Mouse (Mus musculus) gastrocnemius, postnatal 25 days (tissue): Measurements from ENCODE around the gene Ankfn1. TPM values are rescaled to one million over a fixed set of nuclear protein-coding genes. Genes with fewer than 3 reads are reported as not detected.

Experiments
- DNase-seq: peaks from one replicate; pipeline ENCODE4 v3.0.0; 2022
- long read RNA-seq, 2 experiments: library from polyadenylated mRNA; stranded (forward); transcript quantifications; one replicate each; pipeline ENCODE4 v2.0.0; 2021
- total RNA-seq, 2 experiments: library from RNA; stranded (reverse); gene quantifications; 1 replicate in 1 of 2; 2 replicates in 1 of 2; pipeline ENCODE4 v1.2.3; 2021

Ankfn1 gene
- under 1 TPM in 1 of 2 experiments, not detected in 1; 0.28 TPM for total RNA-seq
- long read RNA-seq, experiment 1, partial matches to known transcripts, result 0 of 1 reads
- long read RNA-seq, experiment 1, other reads (novel, unspliced or antisense), result 1 of 1 reads
- long read RNA-seq, experiment 2, result 0 reads

DNA sequence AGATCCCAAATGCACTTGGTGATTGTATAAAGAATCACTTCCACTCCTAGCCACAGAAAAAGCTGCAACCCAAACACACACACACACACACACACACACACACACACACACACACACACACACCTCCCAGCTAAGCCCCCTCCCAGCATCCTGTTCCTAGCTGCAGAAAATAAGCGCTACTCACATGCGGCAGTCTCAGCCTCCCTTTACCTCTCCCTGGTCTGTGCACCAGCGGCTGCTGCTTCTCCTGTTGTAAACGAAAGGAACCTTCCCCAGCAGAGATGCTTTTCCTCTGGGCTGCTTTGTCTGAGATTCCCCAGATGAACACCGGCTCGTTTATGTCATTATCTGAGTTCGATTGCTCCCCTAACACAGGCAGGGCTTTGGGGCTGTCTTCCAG lies at the start of gene Ankfn1:
Ankfn1 (minus strand) TSS at position 223 of the 400 bp plus-strand sequence.
- DNase-seq, result no peak

DNA sequence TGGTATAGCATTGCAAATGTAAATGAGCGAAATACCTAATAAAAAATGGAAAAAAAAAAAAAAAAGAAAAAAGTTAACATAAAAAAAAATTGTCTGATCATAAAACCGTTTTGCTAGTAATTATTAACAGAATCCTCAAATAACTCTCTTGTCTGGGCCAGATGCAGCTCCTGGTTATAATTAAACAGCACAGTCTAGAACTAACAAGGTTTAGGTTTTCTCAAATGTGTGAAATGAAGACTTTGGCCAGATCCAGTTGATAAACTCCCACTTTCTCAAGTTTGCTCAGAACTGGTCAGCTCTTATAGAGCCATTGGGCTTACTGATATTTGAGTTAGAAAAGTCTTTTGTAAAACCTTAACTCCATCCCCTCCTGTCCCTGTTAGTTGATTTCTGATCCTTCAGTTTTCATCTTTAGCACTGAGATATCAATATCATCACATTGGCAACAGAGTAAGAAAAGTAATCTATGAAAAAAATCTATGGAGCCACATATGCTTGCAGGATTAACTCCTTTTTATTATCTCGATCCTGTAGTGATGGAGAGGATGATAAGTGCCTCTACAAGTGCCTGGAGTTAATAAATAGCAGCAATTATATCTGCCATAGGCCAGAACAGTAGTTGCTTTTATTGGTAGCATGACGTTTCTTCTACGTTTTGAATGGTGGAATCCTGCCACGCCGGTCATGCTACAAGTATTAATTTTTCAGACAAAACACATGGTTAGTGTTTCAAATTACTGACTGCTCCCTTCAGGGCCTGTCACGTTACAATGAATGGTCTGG lies 46.4 kb upstream of the Ankfn1 start:
- no peak for DNase-seq

DNA sequence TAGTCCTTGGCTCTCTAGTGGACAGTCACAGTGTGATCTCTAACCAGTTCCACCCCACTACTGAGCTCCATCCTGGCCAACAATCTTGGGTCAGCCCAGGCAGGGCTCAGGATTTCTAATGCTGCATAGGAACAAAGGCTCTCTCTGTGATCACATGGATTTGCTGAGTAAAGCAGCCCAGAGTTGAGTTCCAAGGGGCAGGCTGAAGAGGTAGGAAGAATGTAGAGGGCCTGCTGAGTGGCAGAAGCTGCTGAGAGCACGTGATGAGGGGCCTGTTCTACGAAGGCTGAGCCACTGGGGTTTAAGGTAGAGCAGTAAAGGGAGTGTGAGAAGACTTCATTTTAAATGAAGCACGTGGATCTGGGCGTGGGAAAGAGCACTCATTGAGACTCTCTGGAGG lies 41.1 kb upstream of the Ankfn1 start:
- no peak for DNase-seq

DNA sequence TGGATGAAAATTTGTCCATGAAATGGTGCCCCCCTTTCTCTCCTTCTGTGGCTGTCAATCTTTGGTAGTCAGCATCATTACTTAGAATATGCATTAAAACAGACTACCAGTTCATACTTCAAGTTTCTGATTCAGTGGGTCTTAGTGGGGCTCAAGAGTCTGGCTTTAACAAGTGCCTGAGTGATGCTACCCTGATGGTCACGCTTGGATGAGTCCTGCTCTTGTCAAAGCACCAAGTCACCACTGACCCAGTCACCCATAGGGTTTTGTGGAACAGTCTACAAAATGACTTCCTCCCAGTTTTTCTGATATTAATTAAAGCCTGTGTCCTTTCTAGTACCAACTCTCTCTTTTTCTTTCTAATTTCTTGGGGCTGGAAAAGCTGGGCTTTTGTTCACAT lies 34.0 kb upstream of the Ankfn1 start:
- DNase-seq, result no peak

DNA sequence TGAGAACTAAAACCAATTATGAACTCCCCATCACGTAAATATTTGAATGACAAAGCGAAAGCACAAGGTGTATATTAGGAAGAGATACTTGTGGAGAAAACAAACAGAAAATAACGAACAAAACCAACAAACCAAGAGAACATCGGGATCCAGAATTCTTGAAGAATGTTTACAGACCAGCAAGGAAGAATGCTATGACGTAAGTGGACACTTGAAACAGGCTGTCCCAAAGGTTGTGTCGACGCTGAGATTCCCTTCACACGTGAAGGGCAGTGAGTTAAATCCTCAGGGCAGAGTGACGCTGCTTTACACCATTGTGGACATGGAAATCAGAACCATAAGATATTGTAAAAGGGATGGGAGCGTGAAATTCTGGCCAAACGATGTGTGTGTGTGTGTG lies 30.5 kb upstream of the Ankfn1 start:
- no peak for DNase-seq

DNA sequence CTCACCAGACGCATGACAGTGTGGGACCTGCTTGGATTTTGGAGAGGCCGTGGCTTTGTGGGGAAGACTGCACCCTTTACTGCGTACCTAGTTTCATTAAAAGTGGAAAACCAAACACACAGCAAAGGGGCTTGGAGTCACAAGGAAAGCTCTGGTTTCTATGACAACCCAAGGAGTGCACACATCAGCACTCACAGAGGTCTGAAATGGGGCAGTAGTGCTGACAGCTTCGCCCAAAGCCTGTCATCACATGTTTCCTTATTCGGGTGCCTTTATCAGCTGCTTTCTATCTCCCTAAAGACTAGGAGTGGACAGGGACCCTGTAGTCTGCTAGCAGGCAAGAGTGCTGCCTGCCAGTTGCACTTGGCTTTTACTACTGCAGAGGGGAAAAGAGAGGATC lies 27.4 kb upstream of the Ankfn1 start:
- DNase-seq, result no peak

DNA sequence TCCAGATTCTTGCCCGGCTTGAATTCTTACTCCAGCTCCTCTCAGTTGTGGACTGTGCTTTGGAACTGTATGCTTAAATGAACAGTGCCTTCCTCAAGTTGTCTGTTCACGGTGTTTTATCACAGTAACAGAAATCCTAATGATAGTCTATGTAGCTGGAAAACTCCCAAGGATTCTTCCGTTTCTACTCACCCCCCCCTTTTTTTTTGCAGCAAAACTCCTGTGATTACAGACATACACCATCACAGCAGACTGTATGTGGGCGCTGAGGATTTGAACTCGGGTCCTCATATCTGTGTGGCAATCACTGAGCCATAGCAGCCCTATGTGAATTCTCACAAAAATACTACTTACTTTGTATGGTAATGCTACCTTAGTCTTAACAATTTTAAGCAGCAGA lies 26.5 kb upstream of the Ankfn1 start:
- DNase-seq, result no peak

DNA sequence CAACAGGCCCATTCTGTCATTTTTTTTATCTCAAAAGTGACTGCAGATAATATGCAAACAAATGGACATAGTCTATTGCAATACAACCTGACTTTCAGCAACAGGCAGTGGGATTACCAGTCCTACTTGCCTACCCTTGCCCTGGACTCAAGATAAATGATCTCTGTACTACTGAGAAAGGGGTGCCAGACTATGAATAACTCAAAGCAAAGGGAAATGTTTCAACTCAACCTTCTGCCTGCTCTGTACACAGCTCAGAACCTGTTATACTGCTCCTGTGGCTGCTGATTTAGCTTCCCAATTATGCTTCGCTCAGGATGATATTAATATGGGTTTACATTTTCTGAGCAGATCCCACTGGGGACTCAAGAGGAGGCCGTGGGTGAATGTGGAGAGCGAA lies 15.3 kb upstream of the Ankfn1 start:
- no peak for DNase-seq

DNA sequence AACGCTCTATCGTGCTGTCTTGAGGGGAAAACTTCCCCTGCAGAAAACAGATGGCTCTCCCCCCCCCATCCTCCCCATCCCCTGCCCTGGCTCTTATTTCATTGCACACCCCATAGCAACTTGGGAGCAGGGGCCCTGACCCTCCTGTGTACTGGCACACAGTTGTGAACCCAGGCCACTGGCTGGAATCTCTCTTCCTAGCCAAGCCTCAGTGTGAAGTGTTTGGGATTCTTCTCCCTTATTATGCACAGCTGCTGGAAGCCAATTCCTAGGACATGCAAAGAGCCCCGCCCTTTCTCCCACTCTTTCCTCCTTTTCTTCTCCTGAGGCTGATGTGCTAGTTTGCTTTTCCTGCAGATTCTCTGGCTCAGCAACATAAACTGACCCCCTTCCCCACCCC lies 1.4 kb downstream of the Ankfn1 start:
- no peak for DNase-seq

DNA sequence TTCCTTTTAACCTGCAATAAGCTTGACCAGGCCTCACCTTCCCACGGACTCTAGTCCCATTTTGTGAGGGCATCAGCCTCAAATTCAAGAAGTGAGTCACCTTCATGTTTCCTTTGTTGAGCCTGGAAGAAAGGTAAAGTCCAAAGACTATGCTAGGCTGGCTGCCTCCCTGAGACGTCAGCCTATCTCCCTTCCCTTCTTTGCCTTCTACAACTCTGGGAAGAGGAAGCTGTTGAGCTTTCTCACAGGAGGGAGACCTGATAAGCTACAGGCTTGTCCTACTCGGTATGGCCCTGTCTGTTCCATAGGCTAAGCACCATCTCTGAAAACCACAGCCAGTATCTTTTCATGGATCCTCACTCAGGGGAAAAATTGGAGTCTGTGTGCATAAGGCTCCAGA lies 2.5 kb downstream of the Ankfn1 start:
- DNase-seq, result no peak

DNA sequence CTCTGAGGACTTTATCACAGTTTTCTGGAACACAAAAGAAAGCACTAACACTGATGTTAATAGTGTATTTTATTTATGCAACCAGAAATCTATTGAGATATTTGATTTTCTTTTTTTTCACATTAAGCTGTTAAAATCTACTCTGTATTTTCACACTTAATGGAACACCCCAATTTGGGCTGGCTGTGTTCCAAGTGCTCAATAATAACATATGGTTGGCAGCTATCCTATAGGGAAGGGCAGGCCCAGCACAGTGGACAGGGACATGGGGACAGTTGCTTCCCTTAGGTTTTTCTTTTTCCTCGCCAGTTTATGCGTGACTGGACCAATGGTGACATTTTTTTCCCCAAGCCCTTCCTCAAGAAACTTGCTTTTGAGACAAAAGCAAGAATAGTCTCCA lies 4.5 kb downstream of the Ankfn1 start:
- no peak for DNase-seq

DNA sequence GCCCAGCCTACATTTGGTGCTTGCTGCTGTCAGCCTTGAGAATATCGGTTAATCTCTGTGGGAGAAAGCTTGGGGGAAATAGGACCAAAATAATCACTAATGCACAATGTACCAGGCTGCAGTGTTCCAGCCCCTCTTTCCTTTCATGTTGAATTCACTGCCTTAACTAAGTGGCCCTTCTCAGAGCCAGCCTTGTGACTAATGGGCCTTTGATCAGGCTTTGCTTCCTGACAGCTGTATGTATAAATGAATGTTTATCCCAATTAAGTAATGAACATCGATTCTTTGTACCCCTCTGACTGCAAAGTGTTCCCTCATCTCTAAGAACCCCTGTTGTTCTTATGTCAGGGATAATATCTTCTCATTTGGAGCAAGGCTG lies 11.7 kb downstream of the Ankfn1 start:
- no peak for DNase-seq

DNA sequence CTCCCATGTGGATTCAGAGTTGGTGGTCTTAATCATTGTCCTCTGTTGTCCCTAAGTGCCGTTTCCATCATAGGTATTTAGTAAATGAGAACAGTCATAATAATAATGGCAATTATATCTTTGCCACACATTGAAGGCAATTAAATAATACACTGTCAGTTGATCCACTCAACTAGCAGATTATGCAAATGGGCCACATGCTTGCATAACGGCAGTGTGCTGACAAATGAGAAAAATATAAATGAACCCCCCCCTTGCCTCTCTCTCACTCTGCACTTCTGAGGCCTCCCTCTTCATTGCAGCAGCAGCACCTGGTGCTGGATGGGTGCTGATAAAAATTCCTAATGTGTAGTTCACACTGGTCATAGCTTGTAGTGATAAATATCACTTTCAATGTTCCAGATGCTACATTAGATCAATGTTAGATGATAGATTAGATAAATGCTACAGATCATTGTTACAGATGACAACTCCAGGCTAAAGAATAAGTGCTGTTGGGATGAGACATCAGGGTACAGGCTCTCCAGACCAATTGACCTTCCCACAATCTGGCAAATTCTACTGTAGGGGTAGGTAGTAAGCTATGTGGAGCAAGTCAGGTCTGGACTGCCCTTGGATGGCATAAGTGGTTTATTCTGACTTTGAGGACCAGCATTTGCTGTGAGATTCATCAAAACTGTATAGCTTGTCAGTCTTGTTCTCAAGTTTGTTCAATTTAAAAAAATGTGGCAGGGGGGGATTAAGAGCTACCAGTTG lies 12.3 kb downstream of the Ankfn1 start:
- DNase-seq, result no peak

DNA sequence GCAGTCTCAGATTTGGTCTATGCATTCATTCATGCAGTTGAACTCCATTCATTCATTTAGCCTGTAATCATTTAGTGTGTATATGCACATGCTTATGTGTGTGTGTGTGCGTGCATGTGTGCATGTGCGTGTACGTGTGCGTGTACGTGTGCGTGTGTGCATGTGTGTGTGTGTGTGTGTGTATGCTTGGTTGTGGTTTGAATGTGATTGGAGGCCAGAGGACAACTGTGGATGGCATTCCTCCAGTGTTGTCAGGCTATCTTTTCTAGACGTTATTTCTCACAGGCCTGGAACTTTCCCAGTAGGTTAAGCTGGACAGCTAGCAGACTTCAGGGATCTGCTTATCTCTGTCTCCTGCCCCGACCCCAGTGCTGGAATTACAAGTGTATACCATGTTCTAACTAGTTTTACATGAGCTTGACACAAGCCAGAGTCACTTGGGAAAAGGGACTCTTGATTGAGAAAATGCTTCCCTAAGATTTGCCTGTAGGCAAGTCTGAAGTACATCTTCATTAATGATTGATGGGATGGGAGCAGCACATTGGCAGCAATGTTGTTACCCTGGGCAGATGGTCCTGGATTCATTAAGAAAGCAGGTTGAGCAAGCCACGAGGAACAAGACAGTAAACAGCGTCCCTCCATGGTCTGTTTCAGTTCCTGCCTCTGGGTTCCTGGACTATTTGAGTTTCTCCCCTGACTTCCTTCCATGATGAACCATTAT lies 43.3 kb downstream of the Ankfn1 start:
- DNase-seq, result no peak

DNA sequence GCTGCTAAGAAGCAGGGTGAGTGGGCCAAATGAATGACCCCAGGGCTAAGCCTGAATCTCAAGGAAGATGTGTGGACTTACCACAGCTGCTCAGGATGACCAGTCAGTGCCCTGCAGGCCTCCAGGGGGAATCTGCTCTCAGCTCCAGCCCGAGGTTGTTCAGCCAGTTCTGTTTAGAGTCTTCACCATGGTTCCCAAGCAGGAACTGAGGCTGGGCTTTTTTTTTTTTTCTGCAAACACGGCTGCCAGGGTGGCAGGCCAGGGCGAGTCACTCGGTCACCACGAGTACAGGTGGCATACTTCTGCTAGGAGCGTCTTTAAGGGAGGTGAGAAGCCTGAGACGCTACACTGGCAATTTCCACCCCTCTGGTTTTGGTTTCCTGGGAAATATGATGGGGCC lies 43.9 kb downstream of the Ankfn1 start:
- DNase-seq, result no peak

DNA sequence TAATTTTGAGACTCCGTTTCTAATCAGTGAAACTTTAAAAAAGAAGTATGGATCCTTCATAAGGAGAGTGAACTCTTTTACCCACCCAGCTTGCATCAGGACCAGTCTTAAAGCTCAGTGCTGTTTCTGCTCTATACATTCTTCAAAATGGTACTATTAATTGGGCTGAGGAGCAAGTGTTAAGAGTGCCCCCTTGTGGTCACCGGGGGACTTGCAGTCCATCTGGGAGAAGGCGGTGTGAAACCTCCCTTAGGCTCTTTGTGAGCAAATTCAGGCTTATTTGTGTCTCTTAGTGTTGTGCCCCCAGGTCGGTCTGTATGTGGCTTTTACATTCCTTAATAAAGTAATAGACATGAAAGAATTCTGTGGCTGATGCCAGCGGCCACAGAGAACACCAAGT lies 56.6 kb downstream of the Ankfn1 start:
- DNase-seq, result peak; percentile 11

DNA sequence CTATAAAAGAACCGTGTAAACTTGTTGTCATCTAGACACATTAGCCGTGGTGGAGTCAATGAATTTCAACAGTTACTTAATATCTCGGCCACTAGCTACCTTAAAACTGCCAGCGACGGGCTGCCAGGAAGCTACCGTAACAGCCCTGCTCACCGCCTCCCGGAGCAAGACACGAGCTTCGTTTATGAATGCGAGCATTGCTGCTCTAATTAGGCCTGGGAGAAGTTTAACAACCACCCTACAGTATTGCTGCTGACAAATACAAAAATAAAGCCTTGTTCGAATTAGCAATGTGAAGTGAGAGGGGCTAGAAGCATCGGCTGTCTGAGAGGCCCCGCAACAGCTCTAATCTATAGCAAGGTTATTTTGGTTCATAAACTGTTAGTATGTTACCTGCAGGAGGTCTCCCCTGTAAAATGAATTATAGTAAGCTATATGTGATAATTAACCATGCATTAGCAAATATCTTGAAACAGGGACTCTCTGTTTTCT lies 58.9 kb downstream of the Ankfn1 start:
- DNase-seq, result no peak

DNA sequence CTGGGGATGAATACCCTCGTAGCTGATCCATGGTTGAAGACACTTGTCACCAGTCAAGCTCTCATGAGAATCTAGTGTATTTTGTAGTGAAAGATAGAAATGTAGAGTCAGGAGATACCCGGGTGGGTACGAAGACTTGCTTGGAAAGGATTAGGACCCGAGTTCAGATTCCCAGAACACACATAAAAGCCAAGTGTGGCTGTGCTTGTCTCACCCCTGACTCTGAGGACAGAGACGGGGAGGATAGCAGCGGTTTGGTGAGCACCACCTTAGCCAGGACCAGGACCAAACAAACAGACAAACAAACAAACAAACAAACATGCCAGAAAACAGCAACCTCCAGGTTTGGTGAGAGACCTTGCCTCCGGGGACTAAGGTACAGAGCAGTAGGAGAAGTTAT lies 61.1 kb downstream of the Ankfn1 start:
- no peak for DNase-seq

DNA sequence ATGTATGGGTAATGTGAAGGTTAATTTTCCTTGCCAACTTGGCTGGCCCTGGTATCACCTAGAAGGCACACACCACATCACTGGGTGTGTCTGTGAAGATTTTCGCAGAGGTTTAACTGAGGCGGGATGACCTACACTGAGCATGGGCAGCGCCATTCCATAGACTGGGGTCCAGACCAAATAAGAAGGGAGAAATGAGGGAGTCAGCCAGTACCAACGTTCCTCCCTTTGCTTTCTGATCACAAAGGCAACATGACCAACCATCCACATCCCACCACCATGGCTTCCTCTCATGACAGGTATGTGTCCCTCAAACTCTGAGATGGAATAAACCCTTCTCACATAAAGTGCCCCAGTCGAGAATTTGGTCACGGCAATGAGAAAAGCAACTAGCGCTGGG lies 68.9 kb downstream of the Ankfn1 start:
- no peak for DNase-seq

DNA sequence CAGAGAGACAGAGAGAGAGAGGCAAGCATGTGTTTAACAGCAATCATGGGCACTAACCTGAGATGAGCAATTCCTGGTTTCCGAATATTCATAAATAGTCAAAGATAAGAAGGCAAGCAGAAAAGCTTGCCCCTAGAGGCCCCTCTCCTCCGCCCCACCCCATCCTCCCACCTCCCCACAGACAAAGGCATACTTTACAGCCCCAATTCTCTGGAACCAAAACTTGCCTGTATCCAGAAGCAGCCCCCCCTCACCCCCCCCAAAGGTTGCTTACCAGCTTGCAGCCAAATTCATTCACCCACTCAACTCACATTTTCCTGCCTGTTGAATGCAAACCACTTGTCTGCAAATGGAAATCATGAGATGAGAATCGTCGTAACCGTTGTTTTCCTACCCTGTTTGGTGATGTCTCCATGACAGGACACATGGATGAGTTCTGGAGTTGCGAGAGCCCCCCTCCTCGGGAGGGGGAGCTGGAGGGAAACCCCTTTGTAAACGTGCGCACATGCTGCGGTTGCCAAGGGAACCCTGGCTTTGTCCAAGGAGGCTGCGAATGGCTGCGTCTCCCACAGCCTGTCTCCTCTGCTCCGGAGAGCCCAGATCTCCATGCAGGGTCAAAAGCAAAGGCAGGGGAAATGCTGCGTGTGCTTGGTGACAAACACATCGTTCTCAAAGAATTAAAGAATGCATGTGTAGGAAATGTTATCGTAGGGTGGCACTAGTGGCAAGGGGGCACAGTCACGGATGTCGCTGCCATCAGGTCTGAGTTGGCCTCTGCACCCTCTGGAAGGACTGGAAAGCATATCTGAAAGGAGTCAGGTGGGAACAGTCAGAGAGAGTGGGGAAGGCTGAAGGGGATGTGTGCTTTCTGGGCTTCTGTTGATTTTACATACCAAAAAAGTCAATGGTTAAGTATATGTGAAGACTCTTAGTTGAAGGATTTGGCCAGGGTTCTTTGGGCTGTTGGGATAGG lies 80.7 kb downstream of the Ankfn1 start:
- no peak for DNase-seq

DNA sequence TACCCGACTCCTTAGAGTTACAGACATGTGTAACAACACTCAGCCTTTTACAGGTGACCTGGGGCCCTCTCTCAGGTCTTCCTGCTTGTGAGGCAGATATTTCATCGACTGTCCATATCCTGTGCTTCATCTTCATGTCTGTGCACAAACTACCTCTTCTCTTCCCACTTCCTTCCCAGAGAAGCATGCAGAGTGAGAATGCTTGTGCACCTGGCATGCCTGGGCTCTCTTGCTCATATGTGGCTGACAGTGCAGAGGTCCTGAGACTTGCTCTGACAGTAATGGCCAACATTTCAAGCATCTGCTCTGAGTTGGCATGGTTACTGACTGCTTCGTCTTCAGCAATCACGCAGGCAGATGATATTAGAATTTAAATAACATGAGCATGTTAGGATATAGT lies 83.8 kb downstream of the Ankfn1 start:
- DNase-seq, result no peak

DNA sequence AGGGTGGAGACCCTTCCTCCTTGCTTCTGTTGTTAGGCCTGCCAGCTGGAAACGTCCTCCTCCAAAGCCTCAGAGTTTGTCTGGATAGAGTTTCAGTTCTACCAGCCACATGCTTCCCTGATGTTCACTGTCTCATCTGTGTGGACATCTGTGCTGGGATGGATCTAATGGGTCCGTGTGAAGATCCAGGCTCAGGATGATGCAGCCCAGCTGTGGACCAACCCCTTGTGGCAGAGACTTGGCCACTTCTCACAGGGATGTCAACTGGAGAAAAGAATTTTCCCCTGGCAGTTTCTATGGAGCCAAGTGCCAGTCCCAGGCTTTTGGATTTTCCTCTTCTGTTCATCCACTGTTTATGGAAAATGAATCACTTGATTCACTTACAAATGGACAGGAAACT lies 100.5 kb downstream of the Ankfn1 start:
- peak; percentile 20 for DNase-seq
